Mouse (Mus musculus): ENCODE measurements around the gene Usp29. TPM values are rescaled to one million over a fixed set of nuclear protein-coding genes. Genes with fewer than 3 reads are reported as not detected.
"Not testable (repeated sequence)": the region's sequence is repeated elsewhere in the genome, so short reads cannot be mapped to it uniquely, and the experiment has no call there.

The Usp29 gene
- polyA plus RNA-seq, 1 experiment from 2014 or later, result 4.1 TPM

DNA sequence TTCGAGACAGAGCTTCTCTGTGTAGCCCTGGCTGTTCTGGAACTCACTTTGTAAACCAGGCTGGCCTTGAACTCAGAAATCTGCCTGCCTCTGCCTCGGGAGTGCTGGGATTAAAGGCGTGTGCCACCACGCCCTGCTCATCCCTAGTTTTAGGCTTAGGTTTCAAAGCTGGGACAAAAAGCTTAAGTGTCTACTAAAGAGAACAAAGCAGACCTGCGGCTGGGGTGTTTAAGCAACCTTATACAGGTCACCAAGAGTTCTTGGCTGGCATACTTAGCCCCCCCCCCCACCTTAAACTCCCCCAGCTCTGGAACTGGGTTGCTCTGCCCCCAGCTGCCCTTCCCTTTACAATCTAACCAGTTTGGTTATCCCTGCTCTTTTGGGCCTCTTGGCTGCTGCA, 275.1 kb downstream of the Usp29 start:
- not testable (repeated sequence) for H3K9me3 ChIP-seq; H3K4me1 ChIP-seq (replicated peaks); H3K9ac ChIP-seq; ATAC-seq; H3K27ac ChIP-seq; H3K36me3 ChIP-seq; H3K27me3 ChIP-seq (replicated peaks); H3K4me3 ChIP-seq (replicated peaks); H3K4me2 ChIP-seq (replicated peaks)
- WGBS, result 65% methylated on average over 5 of the region's 5 CpGs

MicroRNA genes within 50 kb of the gene (microRNA counts, 519-probe panel; counts per million panel counts)
- 97.1 counts per million, percentile 29 among the panel's probes with 10 or more counts for microRNA mmu-miR-3099

Other genes with a start within 250 kb of the Usp29 start
- gene Olfr5, start 243.6 kb upstream of the Usp29 start, polyA plus RNA-seq (2015; fragmentation: Nextera tagmentation; extraction: Ambion mirVana), result not detected in 2 replicates
- gene Olfr1347, start 230.8 kb upstream of the Usp29 start, polyA plus RNA-seq (2015; fragmentation: Nextera tagmentation; extraction: Ambion mirVana), result not detected in 2 replicates
- gene Olfr1348, start 221.8 kb upstream of the Usp29 start, polyA plus RNA-seq (2015; fragmentation: Nextera tagmentation; extraction: Ambion mirVana), result not detected in 2 replicates
- gene Olfr1349, start 207.6 kb upstream of the Usp29 start, polyA plus RNA-seq (2015; fragmentation: Nextera tagmentation; extraction: Ambion mirVana), result not detected in 2 replicates
- not detected in 2 replicates for gene Olfr1350, start 165.7 kb upstream of the Usp29 start, polyA plus RNA-seq (2015; fragmentation: Nextera tagmentation; extraction: Ambion mirVana)
- gene Zim1, start 34.1 kb upstream of the Usp29 start, polyA plus RNA-seq (2015; fragmentation: Nextera tagmentation; extraction: Ambion mirVana), result 4.6 and 5.1 TPM in 2 replicates
- 103 and 113 TPM in 2 replicates for gene Peg3, start 147 bp upstream of the Usp29 start, polyA plus RNA-seq (2015; fragmentation: Nextera tagmentation; extraction: Ambion mirVana)